Mouse (Mus musculus) C2C12 (cell line): ENCODE measurements around the gene Adora2a.

Experiments used
- CEBPB ChIP-seq: IDR thresholded peaks from one replicate; pipeline ENCODE4 v1.6.1; 2011; ENCODE audit warnings: low read depth, mild to moderate bottlenecking, control low read depth, moderate library complexity
- CTCF ChIP-seq: IDR thresholded peaks from one replicate; pipeline ENCODE4 v1.5.1; 2011; ENCODE audit not compliant: control insufficient read depth, insufficient read depth, insufficient read length
- FOSL1 ChIP-seq: IDR thresholded peaks from one replicate; pipeline ENCODE4 v1.8.0; 2011; ENCODE audit warnings: mild to moderate bottlenecking, low read length; ENCODE audit not compliant: poor library complexity, insufficient read depth, severe bottlenecking
- MAX ChIP-seq: IDR thresholded peaks from one replicate; pipeline ENCODE4 v1.6.1; 2011; ENCODE audit warnings: mild to moderate bottlenecking, control low read depth
- MYOD1 ChIP-seq: IDR thresholded peaks from one replicate; pipeline ENCODE4 v1.6.1; 2011; ENCODE audit warnings: low read depth; ENCODE audit not compliant: control insufficient read depth, insufficient read length
- MYOG ChIP-seq: IDR thresholded peaks from one replicate; pipeline ENCODE4 v1.6.1; 2011; ENCODE audit not compliant: control insufficient read depth, insufficient read length; ENCODE audit errors: extremely low read depth
- USF1 ChIP-seq: IDR thresholded peaks from one replicate; pipeline ENCODE4 v1.6.1; 2011; ENCODE audit warnings: low read depth, mild to moderate bottlenecking, control low read depth, moderate library complexity

GRCm38 (mm10) chr10:75289392-75289791 lies 27.3 kb upstream of the Adora2a start:
- no peak for TF ChIP-seq CTCF
- TF ChIP-seq MYOG = no peak
- no peak for TF ChIP-seq CEBPB
- TF ChIP-seq MAX = no peak
- no peak for TF ChIP-seq USF1
- no peak for TF ChIP-seq MYOD1
- no peak for TF ChIP-seq FOSL1
